Mouse (Mus musculus) MEL-GATA-1-ER (cell line): ENCODE measurements at regions not wholly inside any gene's neighbourhood (a gene's known extent, or its start where the extent isn't known, plus 50 kb on each side); places are given as distances from the start of the nearest gene placed in this dataset.

Experiments
- DNase-seq: peaks from one replicate; pipeline ENCODE4 v3.0.0-alpha.2; 2012; ENCODE audit warnings: low read depth; ENCODE audit errors: extremely low read depth

- no peak for DNase-seq
Measured at GRCm38 (mm10) chr5:128550736-128551135, 49.9 kb upstream of the Fzd10 start.

GRCm38 (mm10) chr5:128549811-128550210 is 50.8 kb upstream of the Fzd10 start:
- no peak for DNase-seq

GRCm38 (mm10) chr5:128542049-128542448 is 58.6 kb upstream of the Fzd10 start:
- DNase-seq: no peak

- no peak for DNase-seq
Measured at GRCm38 (mm10) chr5:128538646-128539045, 62.0 kb upstream of the Fzd10 start.

GRCm38 (mm10) chr5:128537218-128537617 is 63.4 kb upstream of the Fzd10 start:
- DNase-seq: no peak

- no peak for DNase-seq
Measured at GRCm38 (mm10) chr5:128536393-128536792, 64.3 kb upstream of the Fzd10 start.

GRCm38 (mm10) chr5:128527241-128527640 is 73.4 kb upstream of the Fzd10 start:
- no peak for DNase-seq

GRCm38 (mm10) chr5:128526432-128526831 is 74.2 kb upstream of the Fzd10 start:
- no peak for DNase-seq

- no peak for DNase-seq
Measured at GRCm38 (mm10) chr5:128524377-128525280, 76.0 kb upstream of the Fzd10 start.

- DNase-seq: no peak
Measured at GRCm38 (mm10) chr5:128522667-128523066, 78.0 kb upstream of the Fzd10 start.

GRCm38 (mm10) chr5:128517336-128517735 is 83.3 kb upstream of the Fzd10 start:
- no peak for DNase-seq

GRCm38 (mm10) chr5:128515343-128515742 is 82.5 kb upstream of the Tmem132d start:
- DNase-seq: peak; percentile 1

- no peak for DNase-seq
Measured at GRCm38 (mm10) chr5:128513261-128513660, 80.4 kb upstream of the Tmem132d start.

GRCm38 (mm10) chr5:128512606-128513005 is 79.7 kb upstream of the Tmem132d start:
- no peak for DNase-seq

- DNase-seq: no peak
Measured at GRCm38 (mm10) chr5:128504502-128504901, 71.6 kb upstream of the Tmem132d start.

GRCm38 (mm10) chr5:128499488-128499887 is 66.6 kb upstream of the Tmem132d start:
- DNase-seq: no peak

- DNase-seq: no peak
Measured at GRCm38 (mm10) chr5:128499033-128499432, 66.2 kb upstream of the Tmem132d start.

GRCm38 (mm10) chr5:128492541-128492940 is 59.7 kb upstream of the Tmem132d start:
- DNase-seq: no peak

- DNase-seq: no peak
Measured at GRCm38 (mm10) chr5:128491155-128491554, 58.3 kb upstream of the Tmem132d start.

- no peak for DNase-seq
Measured at GRCm38 (mm10) chr5:128488872-128489580, 56.1 kb upstream of the Tmem132d start.

GRCm38 (mm10) chr5:128487371-128487770 is 54.5 kb upstream of the Tmem132d start:
- DNase-seq: no peak

- no peak for DNase-seq
Measured at GRCm38 (mm10) chr5:128484116-128484515, 51.2 kb upstream of the Tmem132d start.

- no peak for DNase-seq
Measured at GRCm38 (mm10) chr5:128483441-128483810, 50.5 kb upstream of the Tmem132d start.
